Mouse (Mus musculus) skeletal muscle tissue, adult 2 months (tissue): ENCODE results near the gene Pdia4.
"Not testable (repeated sequence)": the region's sequence is repeated elsewhere in the genome, so short reads cannot be mapped to it uniquely, and the experiment has no call there.

ENCODE experiments used
- DNase-seq: peaks from one replicate; pipeline ENCODE4 v3.0.0-alpha.2; 2012; ENCODE audit warnings: low read depth, low spot score

Pdia4 gene

GRCm38 (mm10) chr6:47811324-47811723 is 1.9 kb downstream of the Pdia4 start:
- no peak for DNase-seq

- DNase-seq, result no peak
These were observed 3.0 kb downstream of the Pdia4 start for GRCm38 (mm10) chr6:47810181-47810580.

GRCm38 (mm10) chr6:47809053-47809452 is 4.2 kb downstream of the Pdia4 start:
- DNase-seq, result no peak

- no peak for DNase-seq
These were observed 4.7 kb downstream of the Pdia4 start for GRCm38 (mm10) chr6:47808545-47808944.

- no peak for DNase-seq
These were observed 5.8 kb downstream of the Pdia4 start for GRCm38 (mm10) chr6:47807419-47807818.

- no peak for DNase-seq
These were observed 7.7 kb downstream of the Pdia4 start for GRCm38 (mm10) chr6:47805520-47805919.

- peak; percentile 56 for DNase-seq
These were observed 14.2 kb downstream of the Pdia4 start for GRCm38 (mm10) chr6:47799079-47799478.

GRCm38 (mm10) chr6:47794106-47794830 is 19.0 kb downstream of the Pdia4 start:
- no peak for DNase-seq

- no peak for DNase-seq
These were observed 19.9 kb downstream of the Pdia4 start for GRCm38 (mm10) chr6:47793284-47793683.

GRCm38 (mm10) chr6:47792533-47792932 is 20.7 kb downstream of the Pdia4 start:
- no peak for DNase-seq

- DNase-seq, result no peak
These were observed 22.5 kb downstream of the Pdia4 start for GRCm38 (mm10) chr6:47790745-47791144.

- DNase-seq, result no peak
These were observed 24.4 kb downstream of the Pdia4 start for GRCm38 (mm10) chr6:47788821-47789220.

GRCm38 (mm10) chr6:47787941-47788736 is 25.1 kb downstream of the Pdia4 start:
- peak; percentile 94 for DNase-seq

- no peak for DNase-seq
These were observed 28.4 kb downstream of the Pdia4 start for GRCm38 (mm10) chr6:47784707-47785412.

- DNase-seq, result peak; percentile 82
These were observed 31.9 kb downstream of the Pdia4 start for GRCm38 (mm10) chr6:47781091-47781968.

GRCm38 (mm10) chr6:47780576-47781013 is 32.6 kb downstream of the Pdia4 start:
- peak; percentile 31 for DNase-seq

GRCm38 (mm10) chr6:47771760-47772159 is 41.5 kb downstream of the Pdia4 start:
- not testable (repeated sequence) for DNase-seq

GRCm38 (mm10) chr6:47771113-47771512 is 42.1 kb downstream of the Pdia4 start:
- not testable (repeated sequence) for DNase-seq

GRCm38 (mm10) chr6:47769861-47770260 is 43.4 kb downstream of the Pdia4 start:
- DNase-seq, result not testable (repeated sequence)

GRCm38 (mm10) chr6:47768520-47768919 is 44.7 kb downstream of the Pdia4 start:
- not testable (repeated sequence) for DNase-seq

- not testable (repeated sequence) for DNase-seq
These were observed 45.9 kb downstream of the Pdia4 start for GRCm38 (mm10) chr6:47767355-47767754.
